Mouse (Mus musculus): ENCODE results near the gene Polr2i. TPM values are rescaled to one million over a fixed set of nuclear protein-coding genes. Genes with fewer than 3 reads are reported as not detected.
"Not testable (repeated sequence)": the region's sequence is repeated elsewhere in the genome, so short reads cannot be mapped to it uniquely, and the experiment has no call there.

The Polr2i gene
- 99.2 and 103 TPM in 2 replicates for polyA plus RNA-seq (2015; fragmentation: Nextera tagmentation; extraction: Ambion mirVana)

DNA sequence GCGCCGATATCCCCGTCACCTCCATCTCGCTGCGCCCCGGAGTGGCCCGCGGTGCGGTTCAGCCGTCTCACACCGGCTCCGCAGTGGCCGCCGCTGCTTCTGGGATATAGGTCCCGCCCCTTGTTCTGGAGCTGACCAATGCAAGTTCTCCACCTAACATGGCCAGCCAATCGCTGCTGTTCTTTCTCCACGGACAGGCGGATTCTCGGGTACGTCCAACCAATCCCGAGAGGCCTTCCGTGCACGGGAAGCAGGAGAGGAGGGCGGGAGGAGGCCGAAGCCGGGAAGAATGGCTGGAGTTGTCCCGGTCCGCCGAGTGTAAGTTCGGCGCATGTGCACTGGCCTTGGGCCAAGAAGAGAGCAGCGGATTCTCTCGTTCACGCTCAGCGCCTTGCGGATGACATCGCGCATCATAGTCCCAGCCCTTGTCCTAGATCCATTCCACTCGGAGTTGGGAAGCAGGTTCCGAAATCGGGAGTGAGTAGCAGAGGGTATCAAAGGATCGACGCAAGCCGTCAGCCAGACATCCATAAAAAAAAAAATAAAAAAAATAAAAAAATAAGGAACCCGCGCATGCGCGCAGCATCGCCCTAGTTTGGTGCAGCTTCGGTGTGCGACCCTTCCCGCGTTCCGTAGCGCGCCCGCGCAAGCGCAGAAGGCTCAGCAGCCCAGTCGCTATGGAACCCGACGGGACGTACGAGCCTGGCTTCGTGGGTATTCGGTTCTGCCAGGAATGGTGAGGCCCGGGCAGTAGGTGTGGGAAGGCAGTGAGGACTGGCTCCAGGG is at the start of gene Polr2i, which contains the start of gene Tbcb:
Polr2i (plus strand) TSS at position 280 of the 786 bp plus-strand sequence.
Tbcb (minus strand) TSS at position 604 of the 786 bp plus-strand sequence.
- Histone ChIP-seq H3K9ac (ENCODE audit: low read depth, low read length) (peak within 1 kb of the TSS; percentile 77), H3K4me3 (ENCODE audit: low read length) (peak within 1 kb of the TSS; percentile 72), H3K4me1 (ENCODE audit: control insufficient read depth, insufficient read depth, low read length) (peaks cover 9% of the 10 kb centered on the region), H3K27ac (ENCODE audit: low read length) (peak within 1 kb of the TSS; percentile 92), H3K36me3 (ENCODE audit: control insufficient read depth, insufficient read depth, low read length) (peaks cover 5% of the 10 kb centered on the region; the same call in 1 of the 2 replicates), H3K27me3 (replicated peaks; ENCODE audit: control insufficient read depth, insufficient read depth, low read length) (no peaks in the 10 kb centered on the region), H3K4me2 (ENCODE audit: low read depth, low read length) (peak within 1 kb of the TSS; percentile 84), H3K9me3 (ENCODE audit: control insufficient read depth, low read length) (no peaks in the 10 kb centered on the region)
- ATAC-seq = peak; percentile 95
- under 1% methylated on average over 67 of the region's 67 CpGs for WGBS

GRCm38 (mm10) chr7:30183189-30183588 is 48.6 kb upstream of the Polr2i start:
- not testable (repeated sequence) for ATAC-seq; H3K36me3 ChIP-seq (ENCODE audit: control insufficient read depth, insufficient read depth, low read length); H3K4me3 ChIP-seq (ENCODE audit: low read length); H3K4me1 ChIP-seq (ENCODE audit: control insufficient read depth, insufficient read depth, low read length); H3K9me3 ChIP-seq (ENCODE audit: control insufficient read depth, low read length); H3K4me2 ChIP-seq (ENCODE audit: low read depth, low read length); H3K27ac ChIP-seq (ENCODE audit: low read length); H3K9ac ChIP-seq (ENCODE audit: low read depth, low read length); H3K27me3 ChIP-seq (replicated peaks; ENCODE audit: control insufficient read depth, insufficient read depth, low read length)
- 74% methylated on average over 6 of the region's 7 CpGs for WGBS

- Histone ChIP-seq H3K27me3 (replicated peaks; ENCODE audit: control insufficient read depth, insufficient read depth, low read length) (no peaks in the 10 kb centered on the region), H3K9ac (ENCODE audit: low read depth, low read length) (peak within 1 kb of the TSS; percentile 49), H3K4me3 (ENCODE audit: low read length) (peak within 1 kb of the TSS; percentile 39), H3K27ac (ENCODE audit: low read length) (peak within 1 kb of the TSS; percentile 75), H3K9me3 (ENCODE audit: control insufficient read depth, low read length) (no peaks in the 10 kb centered on the region), H3K4me2 (ENCODE audit: low read depth, low read length) (peak within 1 kb of the TSS; percentile 60), H3K4me1 (ENCODE audit: control insufficient read depth, insufficient read depth, low read length) (peaks cover 6% of the 10 kb centered on the region), H3K36me3 (ENCODE audit: control insufficient read depth, insufficient read depth, low read length) (peaks cover 3% of the 10 kb centered on the region)
- WGBS = 2% methylated on average over 11 of the region's 11 CpGs
- peak; percentile 92 for ATAC-seq
These were observed 47.9 kb upstream of the Polr2i start, which contains the start of gene Cox7a1 for GRCm38 (mm10) chr7:30183879-30184289. Gene Cox7a1, plus strand, starts transcription at chr7:30184144.

GRCm38 (mm10) chr7:30184641-30185348 is 47.0 kb upstream of the Polr2i start:
- peak overlapping the region; percentile 75 for H3K27ac ChIP-seq (ENCODE audit: low read length)
- peaks cover 6% of the 10 kb centered on the region for H3K4me1 ChIP-seq (ENCODE audit: control insufficient read depth, insufficient read depth, low read length)
- WGBS = 71% methylated on average over 13 of the region's 13 CpGs
- H3K9ac ChIP-seq (ENCODE audit: low read depth, low read length) = peak overlapping the region; percentile 49
- no peaks in the 10 kb centered on the region for H3K9me3 ChIP-seq (ENCODE audit: control insufficient read depth, low read length)
- ATAC-seq = no peak
- H3K4me3 ChIP-seq (ENCODE audit: low read length) = 0 out of 2 replicates have a peak overlapping the region, but pooled peaks have one; percentile 39
- peaks cover 6% of the 10 kb centered on the region for H3K36me3 ChIP-seq (ENCODE audit: control insufficient read depth, insufficient read depth, low read length)
- peak overlapping the region; percentile 60; the same call in 1 of the 2 replicates for H3K4me2 ChIP-seq (ENCODE audit: low read depth, low read length)
- no peaks in the 10 kb centered on the region for H3K27me3 ChIP-seq (replicated peaks; ENCODE audit: control insufficient read depth, insufficient read depth, low read length)

GRCm38 (mm10) chr7:30188344-30189115 is 43.2 kb upstream of the Polr2i start:
- H3K4me3 ChIP-seq (ENCODE audit: low read length) = no peak overlapping the region
- H3K9ac ChIP-seq (ENCODE audit: low read depth, low read length) = no peak overlapping the region
- H3K36me3 ChIP-seq (ENCODE audit: control insufficient read depth, insufficient read depth, low read length) = peaks cover 14% of the 10 kb centered on the region
- H3K9me3 ChIP-seq (ENCODE audit: control insufficient read depth, low read length) = no peaks in the 10 kb centered on the region
- H3K4me1 ChIP-seq (ENCODE audit: control insufficient read depth, insufficient read depth, low read length) = peaks cover 15% of the 10 kb centered on the region
- no peak overlapping the region for H3K27ac ChIP-seq (ENCODE audit: low read length)
- no peak overlapping the region for H3K4me2 ChIP-seq (ENCODE audit: low read depth, low read length)
- H3K27me3 ChIP-seq (replicated peaks; ENCODE audit: control insufficient read depth, insufficient read depth, low read length) = no peaks in the 10 kb centered on the region
- 79% methylated on average over 12 of the region's 12 CpGs for WGBS
- ATAC-seq = no peak

DNA sequence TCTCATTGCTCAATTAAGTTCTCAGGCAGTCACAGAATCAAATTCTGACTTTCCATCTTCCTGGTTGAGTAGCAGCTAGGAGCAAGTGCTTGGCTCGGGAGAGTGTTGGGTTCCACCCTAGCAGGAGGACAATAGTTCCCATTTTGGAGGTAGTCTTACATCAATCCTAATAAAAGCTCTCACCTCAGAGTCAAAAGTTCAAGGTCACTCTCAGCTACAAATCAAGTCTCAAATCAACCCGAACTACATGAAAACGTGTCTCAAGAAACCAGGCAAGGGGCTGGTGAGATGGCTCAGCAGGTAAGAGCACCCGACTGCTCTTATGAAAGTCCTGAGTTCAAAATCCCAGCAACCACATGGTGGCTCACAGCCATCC is 42.6 kb upstream of the Polr2i start:
- 80% methylated on average over 4 of the region's 4 CpGs for WGBS
- H3K36me3 ChIP-seq (ENCODE audit: control insufficient read depth, insufficient read depth, low read length) = peaks cover 14% of the 10 kb centered on the region

GRCm38 (mm10) chr7:30192088-30192487 is 39.7 kb upstream of the Polr2i start:
- peaks cover 16% of the 10 kb centered on the region for H3K4me1 ChIP-seq (ENCODE audit: control insufficient read depth, insufficient read depth, low read length)
- H3K36me3 ChIP-seq (ENCODE audit: control insufficient read depth, insufficient read depth, low read length) = peaks cover 14% of the 10 kb centered on the region
- H3K4me3 ChIP-seq (ENCODE audit: low read length) = no peak overlapping the region
- no peaks in the 10 kb centered on the region for H3K9me3 ChIP-seq (ENCODE audit: control insufficient read depth, low read length)
- WGBS = 84% methylated on average over 12 of the region's 12 CpGs
- H3K27ac ChIP-seq (ENCODE audit: low read length) = no peak overlapping the region
- H3K27me3 ChIP-seq (replicated peaks; ENCODE audit: control insufficient read depth, insufficient read depth, low read length) = no peaks in the 10 kb centered on the region
- no peak overlapping the region for H3K4me2 ChIP-seq (ENCODE audit: low read depth, low read length)
- no peak for ATAC-seq
- no peak overlapping the region for H3K9ac ChIP-seq (ENCODE audit: low read depth, low read length)

More for the DNA sequence above, 42.6 kb upstream of the Polr2i start:
- Histone ChIP-seq H3K4me1 (ENCODE audit: control insufficient read depth, insufficient read depth, low read length) (peaks cover 14% of the 10 kb centered on the region), H3K27ac (ENCODE audit: low read length) (no peak overlapping the region), H3K9ac (ENCODE audit: low read depth, low read length) (no peak overlapping the region), H3K9me3 (ENCODE audit: control insufficient read depth, low read length) (no peaks in the 10 kb centered on the region), H3K4me3 (ENCODE audit: low read length) (no peak overlapping the region), H3K27me3 (replicated peaks; ENCODE audit: control insufficient read depth, insufficient read depth, low read length) (no peaks in the 10 kb centered on the region), H3K4me2 (ENCODE audit: low read depth, low read length) (no peak overlapping the region)
- ATAC-seq = no peak

GRCm38 (mm10) chr7:30193013-30193412 is 38.7 kb upstream of the Polr2i start:
- peak overlapping the region; percentile 88 for H3K9ac ChIP-seq (ENCODE audit: low read depth, low read length)
- ATAC-seq = no peak
- peak overlapping the region; percentile 80; the same call in 1 of the 2 replicates for H3K27ac ChIP-seq (ENCODE audit: low read length)
- no peaks in the 10 kb centered on the region for H3K27me3 ChIP-seq (replicated peaks; ENCODE audit: control insufficient read depth, insufficient read depth, low read length)
- H3K4me2 ChIP-seq (ENCODE audit: low read depth, low read length) = peak overlapping the region; percentile 71
- peak overlapping the region; percentile 72 for H3K4me3 ChIP-seq (ENCODE audit: low read length)
- no peaks in the 10 kb centered on the region for H3K9me3 ChIP-seq (ENCODE audit: control insufficient read depth, low read length)
- WGBS = 31% methylated on average over 9 of the region's 9 CpGs
- peaks cover 11% of the 10 kb centered on the region for H3K36me3 ChIP-seq (ENCODE audit: control insufficient read depth, insufficient read depth, low read length)
- peaks cover 16% of the 10 kb centered on the region for H3K4me1 ChIP-seq (ENCODE audit: control insufficient read depth, insufficient read depth, low read length)
